Mouse (Mus musculus) forebrain, embryonic 16.5 days (tissue): ENCODE data around the gene Tshr. TPM values are rescaled to one million over a fixed set of nuclear protein-coding genes. Genes with fewer than 3 reads are reported as not detected.

Source experiments
- ATAC-seq: fragments of 200-750 bp; cut with Nextera tagmentation; 2 replicates; pipeline ENCODE4 v1.8.0; 2017; ENCODE audit warnings: mild to moderate bottlenecking, moderate library complexity
- H3K27ac ChIP-seq: fragments of 300-500 bp; sonication (generic); 2 replicates; pipeline ENCODE4 v1.5.1; 2014; ENCODE audit warnings: low read length, control low read depth
- H3K27me3 ChIP-seq: fragments of 300-500 bp; sonication (generic); replicated peaks from 2 replicates; pipeline ENCODE4 v1.6.1; 2014; ENCODE audit warnings: low read length; ENCODE audit not compliant: control insufficient read depth, insufficient read depth
- H3K36me3 ChIP-seq: fragments of 300-500 bp; sonication (generic); 2 replicates; pipeline ENCODE4 v1.6.1; 2014; ENCODE audit not compliant: control insufficient read depth, insufficient read depth
- H3K4me1 ChIP-seq: fragments of 300-500 bp; sonication (generic); replicated peaks from 2 replicates; pipeline ENCODE4 v1.6.1; 2014; ENCODE audit warnings: low read length; ENCODE audit not compliant: control insufficient read depth, insufficient read depth
- H3K4me2 ChIP-seq: fragments of 300-500 bp; sonication (generic); 2 replicates; pipeline ENCODE4 v1.6.1; 2014; ENCODE audit warnings: mild to moderate bottlenecking, low read length, control low read depth
- H3K4me3 ChIP-seq: fragments of 300-500 bp; sonication (generic); replicated peaks from 2 replicates; pipeline ENCODE4 v1.5.1; 2014; ENCODE audit warnings: mild to moderate bottlenecking, low read length, control low read depth
- H3K9ac ChIP-seq: fragments of 300-500 bp; sonication (generic); replicated peaks from 2 replicates; pipeline ENCODE4 v1.6.1; 2014; ENCODE audit warnings: low read depth, low read length, control low read depth
- H3K9me3 ChIP-seq: fragments of 300-500 bp; sonication (generic); 2 replicates; pipeline ENCODE4 v1.6.1; 2016; ENCODE audit warnings: low read length; ENCODE audit not compliant: control insufficient read depth
- WGBS: fragments of 180-500 bp; shearing (Covaris S2); extraction: QIAGEN DNeasy Blood & Tissue Kit; methylation state at CpG from one replicate; pipeline ENCODE4 v1.1.7; 2014; 5-methylcytosine and 5-hydroxymethylcytosine counted together
- polyA plus RNA-seq: library from polyadenylated mRNA; unstranded; fragments of >200 nt; fragmentation: Nextera tagmentation; extraction: Ambion mirVana; gene quantifications from 2 replicates; pipeline ENCODE4 v1.2.1, GENCODE M21; 2015

The Tshr gene
- polyA plus RNA-seq, 1 experiment from 2014 or later, result 0.95 TPM

- 19% methylated on average over 7 of the region's 7 CpGs for WGBS
- Histone ChIP-seq H3K27ac (0 out of 2 replicates have a peak overlapping the region, but pooled peaks have one; percentile 21), H3K36me3 (no peaks in the 10 kb centered on the region), H3K4me3 (no peak overlapping the region), H3K27me3 (no peaks in the 10 kb centered on the region), H3K9ac (no peak overlapping the region), H3K9me3 (no peaks in the 10 kb centered on the region), H3K4me2 (no peak overlapping the region), H3K4me1 (peaks cover 30% of the 10 kb centered on the region)
- ATAC-seq, result peak; percentile 84
Observed at GRCm38 (mm10) chr12:91412461-91413182, 28.3 kb downstream of the Tshr start.

DNA sequence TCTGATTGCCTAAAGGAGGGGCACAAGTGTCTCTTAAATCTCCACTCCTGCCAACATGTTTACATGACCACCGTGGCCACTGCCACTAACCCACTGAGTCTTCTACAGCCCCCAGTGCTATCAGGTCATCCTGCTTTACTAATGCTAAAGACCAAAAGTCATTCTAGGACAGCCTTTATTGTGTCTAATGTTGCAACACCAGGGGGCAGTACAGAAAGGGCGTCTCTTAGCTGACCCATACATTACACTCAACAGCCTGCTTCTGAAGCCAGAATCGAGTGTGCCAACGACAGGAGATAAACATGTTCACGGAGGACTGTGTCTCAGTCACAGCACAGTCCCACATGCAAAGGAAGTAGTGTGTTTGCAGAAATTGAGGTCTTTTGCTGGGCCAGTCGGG, 30.7 kb downstream of the Tshr start:
- no peak overlapping the region for H3K4me2 ChIP-seq
- H3K4me3 ChIP-seq, result no peak overlapping the region
- 64% methylated on average over 6 of the region's 6 CpGs for WGBS
- no peaks in the 10 kb centered on the region for H3K27me3 ChIP-seq
- H3K36me3 ChIP-seq, result no peaks in the 10 kb centered on the region
- no peaks in the 10 kb centered on the region for H3K9me3 ChIP-seq
- H3K4me1 ChIP-seq, result peaks cover 30% of the 10 kb centered on the region
- ATAC-seq, result no peak
- no peak overlapping the region for H3K27ac ChIP-seq
- H3K9ac ChIP-seq, result no peak overlapping the region

GRCm38 (mm10) chr12:91416828-91417227, 32.5 kb downstream of the Tshr start:
- no peaks in the 10 kb centered on the region for H3K27me3 ChIP-seq
- H3K4me1 ChIP-seq, result peaks cover 30% of the 10 kb centered on the region
- 43% methylated on average over 7 of the region's 7 CpGs for WGBS
- ATAC-seq, result peak; percentile 47
- H3K9me3 ChIP-seq, result no peaks in the 10 kb centered on the region
- no peak overlapping the region for H3K4me3 ChIP-seq
- H3K36me3 ChIP-seq, result no peaks in the 10 kb centered on the region
- H3K9ac ChIP-seq, result no peak overlapping the region
- no peak overlapping the region for H3K4me2 ChIP-seq
- H3K27ac ChIP-seq, result no peak overlapping the region

GRCm38 (mm10) chr12:91418791-91419190, 34.4 kb downstream of the Tshr start:
- 54% methylated on average over 7 of the region's 7 CpGs for WGBS
- H3K4me3 ChIP-seq, result no peak overlapping the region
- H3K9me3 ChIP-seq, result no peaks in the 10 kb centered on the region
- no peak overlapping the region for H3K9ac ChIP-seq
- H3K27ac ChIP-seq, result no peak overlapping the region
- H3K4me1 ChIP-seq, result peaks cover 18% of the 10 kb centered on the region
- no peaks in the 10 kb centered on the region for H3K27me3 ChIP-seq
- no peaks in the 10 kb centered on the region for H3K36me3 ChIP-seq
- H3K4me2 ChIP-seq, result no peak overlapping the region
- ATAC-seq, result no peak

GRCm38 (mm10) chr12:91421272-91421671, 36.9 kb downstream of the Tshr start:
- Histone ChIP-seq H3K36me3 (no peaks in the 10 kb centered on the region), H3K9me3 (no peaks in the 10 kb centered on the region), H3K9ac (no peak overlapping the region), H3K27me3 (no peaks in the 10 kb centered on the region), H3K4me1 (peaks cover 15% of the 10 kb centered on the region), H3K27ac (no peak overlapping the region), H3K4me3 (no peak overlapping the region), H3K4me2 (no peak overlapping the region)
- ATAC-seq, result no peak
- WGBS, result 40% methylated on average over 9 of the region's 9 CpGs

GRCm38 (mm10) chr12:91423125-91423820, 38.9 kb downstream of the Tshr start:
- Histone ChIP-seq H3K4me2 (no peak overlapping the region), H3K4me1 (peaks cover 4% of the 10 kb centered on the region; the same call in 1 of the 2 replicates), H3K9ac (no peak overlapping the region), H3K27ac (no peak overlapping the region), H3K9me3 (no peaks in the 10 kb centered on the region), H3K36me3 (no peaks in the 10 kb centered on the region), H3K4me3 (no peak overlapping the region), H3K27me3 (no peaks in the 10 kb centered on the region)
- 0 out of 2 replicates have a peak, but pooled peaks have one; percentile 67 for ATAC-seq
- 66% methylated on average over 11 of the region's 11 CpGs for WGBS

DNA sequence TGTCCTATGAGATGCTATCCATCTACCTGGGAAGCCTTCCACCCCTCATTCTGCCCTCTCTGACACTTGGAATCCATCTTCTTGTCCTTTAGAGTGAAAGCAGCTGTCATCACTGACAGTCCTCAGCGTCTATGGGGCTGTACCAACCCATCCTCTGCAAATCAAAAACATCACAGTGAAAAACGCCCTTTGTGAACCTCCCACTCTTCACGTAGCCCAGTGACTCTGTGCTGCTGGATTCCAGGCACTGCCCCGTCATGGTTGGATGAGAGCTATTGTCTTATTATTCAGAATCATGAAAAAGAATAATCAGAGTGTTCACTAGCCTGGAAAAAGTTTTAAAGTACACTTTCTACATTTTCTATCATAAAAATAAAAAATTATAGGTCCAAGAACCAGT, 42.1 kb downstream of the Tshr start:
- H3K9ac ChIP-seq, result no peak overlapping the region
- no peaks in the 10 kb centered on the region for H3K27me3 ChIP-seq
- no peak overlapping the region for H3K27ac ChIP-seq
- H3K4me3 ChIP-seq, result no peak overlapping the region
- no peak for ATAC-seq
- H3K4me2 ChIP-seq, result no peak overlapping the region
- 39% methylated on average over 4 of the region's 4 CpGs for WGBS
- H3K9me3 ChIP-seq, result no peaks in the 10 kb centered on the region
- no peaks in the 10 kb centered on the region for H3K36me3 ChIP-seq
- peaks cover 4% of the 10 kb centered on the region; the same call in 1 of the 2 replicates for H3K4me1 ChIP-seq

GRCm38 (mm10) chr12:91427129-91427528, 42.8 kb downstream of the Tshr start:
- H3K4me3 ChIP-seq, result no peak overlapping the region
- no peak overlapping the region for H3K9ac ChIP-seq
- H3K36me3 ChIP-seq, result no peaks in the 10 kb centered on the region
- ATAC-seq, result no peak
- no peaks in the 10 kb centered on the region for H3K9me3 ChIP-seq
- no peak overlapping the region for H3K27ac ChIP-seq
- WGBS, result 72% methylated on average over 2 of the region's 2 CpGs
- no peaks in the 10 kb centered on the region for H3K27me3 ChIP-seq
- H3K4me2 ChIP-seq, result no peak overlapping the region
- peaks cover 4% of the 10 kb centered on the region; the same call in 1 of the 2 replicates for H3K4me1 ChIP-seq

- no peak overlapping the region for H3K27ac ChIP-seq
- no peak overlapping the region for H3K9ac ChIP-seq
- H3K27me3 ChIP-seq, result no peaks in the 10 kb centered on the region
- H3K4me1 ChIP-seq, result no peaks in the 10 kb centered on the region
- WGBS, result 95% methylated on average over 13 of the region's 13 CpGs
- H3K4me3 ChIP-seq, result no peak overlapping the region
- no peaks in the 10 kb centered on the region for H3K36me3 ChIP-seq
- H3K4me2 ChIP-seq, result no peak overlapping the region
- ATAC-seq, result no peak
- H3K9me3 ChIP-seq, result no peaks in the 10 kb centered on the region
Observed at GRCm38 (mm10) chr12:91482195-91482733, 97.9 kb downstream of the Tshr start.
